Mouse (Mus musculus): ENCODE measurements around the gene Crlf1.

DNA sequence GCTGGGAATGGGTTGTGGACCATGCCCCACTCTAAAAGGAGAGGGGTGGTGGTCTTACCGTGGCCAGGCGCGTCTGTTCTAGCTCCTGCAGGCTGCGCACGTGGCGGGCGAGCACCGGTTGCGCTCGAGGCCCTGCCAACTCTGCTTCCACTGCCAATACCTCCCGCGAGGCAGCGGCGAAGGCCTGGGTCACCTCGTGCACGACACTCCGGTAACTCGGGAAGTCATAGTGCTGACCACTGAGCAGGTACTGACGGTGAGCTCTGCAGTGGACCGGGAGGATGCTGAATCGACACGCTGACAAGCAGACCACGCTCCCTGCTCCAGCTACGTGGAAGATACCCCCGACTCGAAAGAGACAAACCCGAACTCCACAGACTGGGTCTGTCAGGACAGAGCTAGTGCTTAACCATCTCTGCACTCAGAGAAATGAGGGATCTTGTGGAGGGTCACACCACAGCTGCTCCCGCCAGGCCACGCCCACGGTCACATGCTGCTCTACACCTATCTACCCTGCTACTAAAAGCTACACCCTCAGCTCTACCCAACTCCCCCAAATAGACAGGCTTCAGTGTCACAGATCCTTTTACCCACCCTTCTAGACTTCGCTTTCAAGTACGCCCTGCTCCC lies 12.9 kb downstream of the Crlf1 start:
- TF ChIP-seq CTCF (conservative IDR thresholded peaks at IDR 0.05; ENCODE audit: low read length) = no peak
- no peak for TF ChIP-seq NANOG (IDR thresholded peaks at IDR 0.05; ENCODE audit: borderline replicate concordance, low read length)
- no peak for TF ChIP-seq POU5F1 (IDR thresholded peaks at IDR 0.05; ENCODE audit: borderline replicate concordance, low read length)

All from E14TG2a.4 (cell line).